Mouse (Mus musculus): ENCODE results near the gene Gm10959. TPM values are rescaled to one million over a fixed set of nuclear protein-coding genes. Genes with fewer than 3 reads are reported as not detected.

Gene Gm10959
- total RNA-seq, 2 experiments from 2014 or later: not detected

GRCm38 (mm10) chr3:122895189-122895731 lies 23.9 kb downstream of the Gm10959 start:
- no peak for DNase-seq (ENCODE audit: low spot score in 2 of 2)

GRCm38 (mm10) chr3:122894772-122895171 lies 24.4 kb downstream of the Gm10959 start, which contains the start of gene Fabp2:
Gene Fabp2 (plus strand): TSS chr3:122895072.
- DNase-seq (ENCODE audit: low spot score in 2 of 2): no peak

GRCm38 (mm10) chr3:122888371-122888819 lies 30.8 kb downstream of the Gm10959 start:
- no peak for DNase-seq (ENCODE audit: low spot score in 2 of 2)

- no peak for DNase-seq (ENCODE audit: low spot score in 2 of 2)
Measured at GRCm38 (mm10) chr3:122887505-122888301, 31.5 kb downstream of the Gm10959 start.

GRCm38 (mm10) chr3:122878705-122879315 lies 40.4 kb downstream of the Gm10959 start:
- DNase-seq (ENCODE audit: low spot score in 2 of 2): no peak

GRCm38 (mm10) chr3:122877543-122877942 lies 41.6 kb downstream of the Gm10959 start:
- no peak for DNase-seq (ENCODE audit: low spot score in 2 of 2)

GRCm38 (mm10) chr3:122876870-122877269 lies 42.3 kb downstream of the Gm10959 start:
- no peak for DNase-seq (ENCODE audit: low spot score in 2 of 2)

GRCm38 (mm10) chr3:122871596-122871995 lies 47.6 kb downstream of the Gm10959 start:
- no peak for DNase-seq (ENCODE audit: low spot score in 2 of 2)

GRCm38 (mm10) chr3:122868270-122868669 lies 50.9 kb downstream of the Gm10959 start:
- DNase-seq (ENCODE audit: low spot score in 2 of 2): no peak

- no peak for DNase-seq (ENCODE audit: low spot score in 2 of 2)
Measured at GRCm38 (mm10) chr3:122865092-122865491, 54.1 kb downstream of the Gm10959 start.

Other genes starting within 250 kb of the Gm10959 start
- gene Pde5a, start 190.4 kb downstream of the Gm10959 start, total RNA-seq (2021): 10 to 100 TPM; 18.9 to 22.7 TPM
- gene Fabp2, start 24.3 kb downstream of the Gm10959 start, total RNA-seq (2021): not detected
- 10 to 100 TPM; 31.3 to 34.5 TPM for gene 1810037I17Rik, start 4.8 kb upstream of the Gm10959 start, total RNA-seq (2021)
- gene Usp53, start 65.2 kb upstream of the Gm10959 start, total RNA-seq (2021): 10 to 100 TPM in 1 of 2 experiments, 1 to 10 TPM in 1; 9.2 to 11.8 TPM
- 100 to 1,000 TPM; 445 to 535 TPM for gene Myoz2, start 115.7 kb upstream of the Gm10959 start, total RNA-seq (2021)